Mouse (Mus musculus) MEL (cell line): ENCODE measurements around the gene Rnase2b. TPM values are rescaled to one million over a fixed set of nuclear protein-coding genes. Genes with fewer than 3 reads are reported as not detected.

Experiments
- DNase-seq: peaks from one replicate; pipeline ENCODE4 v3.0.0; 2011; ENCODE audit warnings: low read depth, low spot score
- H3K27ac ChIP-seq: 2 replicates; pipeline ENCODE4 v1.5.1; 2012; ENCODE audit warnings: low read depth, mild to moderate bottlenecking, control low read depth, low read length, moderate library complexity; ENCODE audit not compliant: control insufficient read depth
- H3K27me3 ChIP-seq, 2 experiments: fragments of 150-350 bp in 1 of 2; sonication (generic) in 1 of 2; 2 replicates each; pipeline ENCODE4 v1.6.1; 2012; ENCODE audit warnings: low read length in 2 of 2, mild to moderate bottlenecking in 2 of 2, improper control_type of control experiment in 1 of 2, moderate library complexity in 1 of 2; ENCODE audit not compliant: insufficient read depth in 2 of 2, control insufficient read depth in 1 of 2
- H3K36me3 ChIP-seq, 2 experiments: 2 replicates each; pipeline ENCODE4 v1.6.1; 2012 to 2014; ENCODE audit warnings: low read length in 2 of 2, improper control_type of control experiment in 1 of 2, inconsistent platforms in 1 of 2, mild to moderate bottlenecking in 1 of 2; ENCODE audit not compliant: insufficient read depth in 2 of 2, control insufficient read depth in 1 of 2
- H3K4me1 ChIP-seq, 2 experiments: fragments of 150-350 bp in 1 of 2; sonication (generic) in 1 of 2; 2 replicates each; pipeline ENCODE4 v1.6.1; 2012; ENCODE audit warnings: low read length in 2 of 2, improper control_type of control experiment in 1 of 2, mild to moderate bottlenecking in 1 of 2; ENCODE audit not compliant: insufficient read depth in 2 of 2, control insufficient read depth in 1 of 2
- H3K4me3 ChIP-seq, 2 experiments: fragments of 150-350 bp in 1 of 2; sonication (generic) in 1 of 2; 2 replicates each; pipeline ENCODE4 v1.5.1; 2012; ENCODE audit warnings: low read depth in 2 of 2, low read length in 2 of 2, mild to moderate bottlenecking in 2 of 2, moderate library complexity in 2 of 2, control low read depth in 1 of 2, improper control_type of control experiment in 1 of 2; ENCODE audit not compliant: control insufficient read depth in 1 of 2, insufficient read depth in 1 of 2
- H3K79me2 ChIP-seq: 2 replicates; pipeline ENCODE4 v1.6.1; 2012; ENCODE audit warnings: mild to moderate bottlenecking, low read length, moderate library complexity; ENCODE audit not compliant: control insufficient read depth, poor library complexity, insufficient read depth
- H3K9ac ChIP-seq: 2 replicates; pipeline ENCODE4 v1.6.1; 2012; ENCODE audit warnings: low read depth, mild to moderate bottlenecking, control low read depth, low read length, moderate library complexity; ENCODE audit not compliant: control insufficient read depth, poor library complexity, severe bottlenecking
- H3K9me3 ChIP-seq: fragments of 150-350 bp; sonication (generic); replicated peaks from 2 replicates; pipeline ENCODE4 v1.6.1; 2012; ENCODE audit warnings: mild to moderate bottlenecking, low read length, improper control_type of control experiment, moderate library complexity; ENCODE audit not compliant: insufficient read depth
- BHLHE40 ChIP-seq: IDR thresholded peaks from 2 replicates; pipeline ENCODE4 v1.6.1; 2012; ENCODE audit warnings: low read depth, mild to moderate bottlenecking, inconsistent platforms, low read length, improper control_type of control experiment, borderline replicate concordance
- CHD1 ChIP-seq: IDR thresholded peaks from 2 replicates; pipeline ENCODE4 v1.6.1; 2012; ENCODE audit warnings: low read depth, mild to moderate bottlenecking, inconsistent platforms, low read length, improper control_type of control experiment
- CHD2 ChIP-seq: IDR thresholded peaks from 2 replicates; pipeline ENCODE4 v1.6.1; 2011; ENCODE audit warnings: low read length, improper control_type of control experiment
- E2F4 ChIP-seq: IDR thresholded peaks from 2 replicates; pipeline ENCODE4 v1.6.1; 2011; ENCODE audit warnings: low read depth, low read length, improper control_type of control experiment, borderline replicate concordance
- ELF1 ChIP-seq: IDR thresholded peaks from 2 replicates; pipeline ENCODE4 v1.6.1; 2014; ENCODE audit warnings: low read depth, mild to moderate bottlenecking, inconsistent platforms, low read length, improper control_type of control experiment, moderate library complexity
- EP300 ChIP-seq, 2 experiments: IDR thresholded peaks; 2 replicates each; pipeline ENCODE4 v1.6.1; 2011; ENCODE audit warnings: improper control_type of control experiment in 2 of 2, low read length in 2 of 2, low read depth in 1 of 2, mild to moderate bottlenecking in 1 of 2
- ETS1 ChIP-seq: IDR thresholded peaks from 2 replicates; pipeline ENCODE4 v1.6.1; 2012; ENCODE audit warnings: low read depth, mild to moderate bottlenecking, inconsistent platforms, low read length, improper control_type of control experiment, moderate library complexity
- GABPA ChIP-seq: IDR thresholded peaks from 2 replicates; pipeline ENCODE4 v1.6.1; 2012; ENCODE audit warnings: low read depth, mild to moderate bottlenecking, inconsistent platforms, low read length, improper control_type of control experiment, moderate library complexity
- GATA1 ChIP-seq: IDR thresholded peaks from 2 replicates; pipeline ENCODE4 v1.6.1; 2011; ENCODE audit warnings: low read depth, low read length, improper control_type of control experiment
- HCFC1 ChIP-seq: IDR thresholded peaks from 2 replicates; pipeline ENCODE4 v1.6.1; 2012; ENCODE audit warnings: low read depth, mild to moderate bottlenecking, inconsistent platforms, low read length, improper control_type of control experiment, moderate library complexity
- JUND ChIP-seq: IDR thresholded peaks from 2 replicates; pipeline ENCODE4 v1.6.1; 2011; ENCODE audit warnings: low read depth, mild to moderate bottlenecking, improper control_type of control experiment, low read length
- KAT2A ChIP-seq: conservative IDR thresholded peaks from 2 replicates; pipeline ENCODE4 v1.6.1; 2012; ENCODE audit warnings: low read depth, low read length, improper control_type of control experiment, inconsistent platforms
- MAFK ChIP-seq: IDR thresholded peaks from 2 replicates; pipeline ENCODE4 v1.6.1; 2011; ENCODE audit warnings: low read depth, mild to moderate bottlenecking, low read length, improper control_type of control experiment, borderline replicate concordance
- MAX ChIP-seq: IDR thresholded peaks from 2 replicates; pipeline ENCODE4 v1.6.1; 2011; ENCODE audit warnings: low read length, improper control_type of control experiment
- MAZ ChIP-seq: IDR thresholded peaks from 2 replicates; pipeline ENCODE4 v1.6.1; 2012; ENCODE audit warnings: low read depth, mild to moderate bottlenecking, inconsistent platforms, low read length, improper control_type of control experiment
- MEF2A ChIP-seq: IDR thresholded peaks from 2 replicates; pipeline ENCODE4 v1.6.1; 2014; ENCODE audit warnings: low read depth, mild to moderate bottlenecking, inconsistent platforms, low read length, improper control_type of control experiment; ENCODE audit not compliant: poor library complexity, insufficient replicate concordance, severe bottlenecking; ENCODE audit errors: extremely low read depth
- MXI1 ChIP-seq: IDR thresholded peaks from 2 replicates; pipeline ENCODE4 v1.6.1; 2011; ENCODE audit warnings: mild to moderate bottlenecking, low read depth, low read length, improper control_type of control experiment
- MYC ChIP-seq: IDR thresholded peaks from 2 replicates; pipeline ENCODE4 v1.6.1; 2011; ENCODE audit warnings: low read depth, mild to moderate bottlenecking, low read length, improper control_type of control experiment, moderate library complexity
- NELFE ChIP-seq: IDR thresholded peaks from 2 replicates; pipeline ENCODE4 v1.6.1; 2011; ENCODE audit warnings: low read depth, low read length, improper control_type of control experiment
- NRF1 ChIP-seq: IDR thresholded peaks from 2 replicates; pipeline ENCODE4 v1.6.1; 2014; ENCODE audit warnings: low read depth, mild to moderate bottlenecking, inconsistent platforms, low read length, improper control_type of control experiment, moderate library complexity; ENCODE audit not compliant: poor library complexity, insufficient read depth, severe bottlenecking
- POLR2A ChIP-seq, 2 experiments: IDR thresholded peaks; 2 replicates each; pipeline ENCODE4 v1.6.1; 2011 to 2012; ENCODE audit warnings: low read length in 2 of 2, mild to moderate bottlenecking in 2 of 2, control low read depth in 1 of 2, improper control_type of control experiment in 1 of 2, low read depth in 1 of 2, moderate library complexity in 1 of 2; ENCODE audit not compliant: control insufficient read depth in 1 of 2, insufficient read depth in 1 of 2, poor library complexity in 1 of 2
- POLR2AphosphoS2 ChIP-seq: IDR thresholded peaks from 2 replicates; pipeline ENCODE4 v1.6.1; 2011; ENCODE audit warnings: low read length, improper control_type of control experiment
- POLR2AphosphoS5 ChIP-seq: IDR thresholded peaks from 2 replicates; pipeline ENCODE4 v1.6.1; 2012; ENCODE audit warnings: low read depth, borderline replicate concordance, mild to moderate bottlenecking, inconsistent platforms, low read length, moderate library complexity, mixed read lengths
- RAD21 ChIP-seq: IDR thresholded peaks from 2 replicates; pipeline ENCODE4 v1.6.1; 2011; ENCODE audit warnings: mild to moderate bottlenecking, low read depth, low read length, improper control_type of control experiment
- RCOR1 ChIP-seq: IDR thresholded peaks from 2 replicates; pipeline ENCODE4 v1.6.1; 2012; ENCODE audit warnings: low read depth, mild to moderate bottlenecking, inconsistent platforms, low read length, improper control_type of control experiment
- SIN3A ChIP-seq: IDR thresholded peaks from 2 replicates; pipeline ENCODE4 v1.6.1; 2012; ENCODE audit warnings: low read length, improper control_type of control experiment, inconsistent platforms
- SMC3 ChIP-seq: IDR thresholded peaks from 2 replicates; pipeline ENCODE4 v1.6.1; 2011; ENCODE audit warnings: low read depth, low read length, improper control_type of control experiment
- TAL1 ChIP-seq: IDR thresholded peaks from 2 replicates; pipeline ENCODE4 v1.6.1; 2012; ENCODE audit warnings: mild to moderate bottlenecking, inconsistent platforms, low read length, moderate library complexity, mixed read lengths
- TBP ChIP-seq: IDR thresholded peaks from 2 replicates; pipeline ENCODE4 v1.8.0; 2011; ENCODE audit warnings: low read depth, low read length, improper control_type of control experiment
- TCF12 ChIP-seq: IDR thresholded peaks from 2 replicates; pipeline ENCODE4 v1.6.1; 2014; ENCODE audit warnings: low read depth, mild to moderate bottlenecking, inconsistent platforms, low read length, improper control_type of control experiment, moderate library complexity
- UBTF ChIP-seq: IDR thresholded peaks from 2 replicates; pipeline ENCODE4 v1.6.1; 2012; ENCODE audit warnings: low read depth, mild to moderate bottlenecking, inconsistent platforms, low read length, improper control_type of control experiment, moderate library complexity, borderline replicate concordance; ENCODE audit not compliant: insufficient read depth
- USF1 ChIP-seq: IDR thresholded peaks from 2 replicates; pipeline ENCODE4 v1.6.1; 2014; ENCODE audit warnings: low read depth, mild to moderate bottlenecking, inconsistent platforms, low read length, improper control_type of control experiment, moderate library complexity
- USF2 ChIP-seq, 2 experiments: IDR thresholded peaks; 2 replicates each; pipeline ENCODE4 v1.6.1; 2011 to 2012; ENCODE audit warnings: improper control_type of control experiment in 2 of 2, low read length in 2 of 2, borderline replicate concordance in 1 of 2, inconsistent platforms in 1 of 2, low read depth in 1 of 2, mild to moderate bottlenecking in 1 of 2; ENCODE audit not compliant: insufficient read depth in 1 of 2
- ZKSCAN1 ChIP-seq: IDR thresholded peaks from 2 replicates; pipeline ENCODE4 v1.6.1; 2012; ENCODE audit warnings: low read depth, mild to moderate bottlenecking, inconsistent platforms, low read length, improper control_type of control experiment, moderate library complexity
- ZMIZ1 ChIP-seq: IDR thresholded peaks from 2 replicates; pipeline ENCODE4 v1.6.1; 2012; ENCODE audit warnings: low read depth, mild to moderate bottlenecking, inconsistent platforms, low read length, improper control_type of control experiment, moderate library complexity
- ZNF384 ChIP-seq: IDR thresholded peaks from 2 replicates; pipeline ENCODE4 v1.6.1; 2012; ENCODE audit warnings: low read depth, mild to moderate bottlenecking, inconsistent platforms, low read length, improper control_type of control experiment
- polyA plus RNA-seq, 2 experiments: library from polyadenylated mRNA; stranded (reverse) in 1 of 2; unstranded in 1 of 2; fragments of >175 nt in 1 of 2; fragments of >200 nt in 1 of 2; gene quantifications; 2 replicates each; pipeline versions ENCODE4 v1.2.1 to v1.2.4; 2012; ENCODE audit warnings: low replicate concordance in 2 of 2, low read depth in 1 of 2; ENCODE audit not compliant: insufficient read length in 2 of 2, insufficient read depth in 1 of 2, missing spikeins in 1 of 2
- total RNA-seq: library from RNA; depleted of rRNA; stranded (reverse); fragments of 300-350 nt; gene quantifications from 2 replicates; pipeline ENCODE4 v1.2.3, GENCODE M21; 2012

Rnase2b gene
- total and polyA plus RNA-seq, 3 experiments = not detected

DNA sequence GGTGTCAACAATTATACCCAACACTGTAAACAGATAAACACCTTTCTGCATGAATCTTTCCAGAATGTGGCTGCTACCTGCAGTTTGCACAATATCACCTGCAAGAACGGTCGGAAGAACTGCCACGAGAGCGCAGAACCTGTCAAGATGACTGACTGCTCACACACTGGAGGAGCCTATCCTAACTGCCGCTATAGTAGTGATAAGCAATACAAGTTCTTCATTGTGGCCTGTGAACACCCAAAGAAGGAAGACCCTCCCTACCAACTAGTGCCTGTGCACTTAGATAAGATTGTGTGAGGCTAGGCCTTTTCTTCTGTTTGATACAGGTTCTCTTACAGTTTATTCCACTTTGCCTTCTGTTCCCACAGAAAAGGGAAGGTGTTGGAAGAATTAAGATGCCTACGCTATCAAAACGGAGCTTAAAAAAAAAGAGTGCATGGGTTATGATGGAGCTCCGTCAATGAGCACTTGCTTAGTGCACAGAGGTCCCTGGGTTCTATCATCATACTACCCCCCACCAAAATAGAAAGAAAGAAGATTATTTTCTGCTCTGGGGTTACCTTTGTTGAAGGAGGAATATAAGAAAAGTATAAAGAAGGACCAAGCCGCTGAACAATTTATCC lies 31.6 kb upstream of the Rnase2b start:
- peak; percentile 94 for DNase-seq
- H3K4me1 ChIP-seq = peaks cover 12 to 36% of the 10 kb centered on the region in 2 experiments
- TF ChIP-seq UBTF = 0 out of 2 replicates have a peak, but pooled peaks have one; percentile 68
- no peak for TF ChIP-seq KAT2A
- peak; percentile 98 for TF ChIP-seq TCF12
- no peak for TF ChIP-seq USF1
- TF ChIP-seq CHD2 = no peak
- TF ChIP-seq JUND = no peak
- TF ChIP-seq POLR2AphosphoS2 = peak; percentile 82; the same call in 1 of the 2 replicates
- TF ChIP-seq MEF2A = no peak
- TF ChIP-seq SMC3 = no peak
- 0 out of 2 replicates have a peak, but pooled peaks have one; percentile 26 for TF ChIP-seq MAX
- TF ChIP-seq ZNF384 = peak; percentile 91
- TF ChIP-seq SIN3A = peak; percentile 95
- TF ChIP-seq MAZ = no peak
- TF ChIP-seq CHD1 = 0 out of 2 replicates have a peak, but pooled peaks have one; percentile 18
- peak; percentile 99 for TF ChIP-seq GATA1
- TF ChIP-seq ZKSCAN1 = no peak
- TF ChIP-seq POLR2A (IDR thresholded peaks at IDR 0.05; ENCODE audit: control insufficient read depth in 1 of 2, insufficient read depth in 1 of 2, low read depth in 1 of 2, low read length in 2 of 2, poor library complexity in 1 of 2) = peak; percentile 40 to 93; a peak in 3 of 4 replicates
- no peak for TF ChIP-seq GABPA
- no peak for TF ChIP-seq E2F4
- no peak for TF ChIP-seq ELF1
- peak; percentile 96 for TF ChIP-seq TAL1
- TF ChIP-seq ETS1 = peak; percentile 91
- TF ChIP-seq MAFK = no peak
- TF ChIP-seq TBP = peak; percentile 94
- peak; percentile 74; the same call in 1 of the 2 replicates for TF ChIP-seq MXI1
- no peak; the same call in 1 of the 2 replicates for TF ChIP-seq ZMIZ1
- peak; percentile 98 to 99 for TF ChIP-seq EP300 (IDR thresholded peaks at IDR 0.05; ENCODE audit: low read depth in 1 of 2, low read length in 2 of 2)
- peak; percentile 81; the same call in 1 of the 2 replicates for TF ChIP-seq MYC
- no peak for TF ChIP-seq USF2 (IDR thresholded peaks at IDR 0.05; ENCODE audit: borderline replicate concordance in 1 of 2, insufficient read depth in 1 of 2, low read depth in 1 of 2, low read length in 2 of 2)
- TF ChIP-seq NELFE = peak; percentile 77
- peak; percentile 69 for TF ChIP-seq RCOR1
- TF ChIP-seq RAD21 = no peak
- peak; percentile 46; the same call in 1 of the 2 replicates for TF ChIP-seq BHLHE40
- no peak for TF ChIP-seq NRF1
- 0 out of 2 replicates have a peak, but pooled peaks have one; percentile 51 for TF ChIP-seq HCFC1
- TF ChIP-seq POLR2AphosphoS5 = no peak

More for the DNA sequence above, 31.6 kb upstream of the Rnase2b start:
- peaks cover 7% of the 10 kb centered on the region for H3K79me2 ChIP-seq
- H3K27me3 ChIP-seq = no peaks in the 10 kb centered on the region
- H3K4me3 ChIP-seq = peak overlapping the region; percentile 60 to 75
- peak overlapping the region; percentile 97 for H3K27ac ChIP-seq
- H3K9ac ChIP-seq = peak overlapping the region; percentile 74
- H3K36me3 ChIP-seq = peaks cover 0 to 37% of the 10 kb centered on the region in 2 experiments; a peak in 2 of 4 replicates
- no peaks in the 10 kb centered on the region for H3K9me3 ChIP-seq
